Mouse (Mus musculus) ovary, postnatal 36 days (tissue): ENCODE data around the gene Mdm2.
A peak's percentile ranks its signal among the peaks of the same experiment; 100 is the strongest.

Source experiments
- DNase-seq: peaks from one replicate; pipeline ENCODE4 v3.0.0; 2022; ENCODE audit warnings: low spot score, mixed read lengths

Gene Mdm2

GRCm38 (mm10) chr10:117642491-117643262 lies 67.9 kb downstream of the Mdm2 start:
- no peak for DNase-seq

GRCm38 (mm10) chr10:117642201-117642450 lies 68.4 kb downstream of the Mdm2 start:
- DNase-seq = no peak

- no peak for DNase-seq
These were observed 69.0 kb downstream of the Mdm2 start for GRCm38 (mm10) chr10:117641400-117642200.

- no peak for DNase-seq
These were observed 69.9 kb downstream of the Mdm2 start for GRCm38 (mm10) chr10:117640595-117641078.

GRCm38 (mm10) chr10:117639899-117640594 lies 70.5 kb downstream of the Mdm2 start:
- DNase-seq = peak; percentile 6

GRCm38 (mm10) chr10:117639221-117639599 lies 71.3 kb downstream of the Mdm2 start:
- no peak for DNase-seq
